Mouse (Mus musculus): ENCODE measurements around the gene Amotl2. TPM values are rescaled to one million over a fixed set of nuclear protein-coding genes. Genes with fewer than 3 reads are reported as not detected.

The Amotl2 gene
- 10 to 100 TPM; 61.6 to 64.6 TPM for total RNA-seq (2021)
- long read RNA-seq, experiment 1, full-length matches to known transcripts: 36 of 51 reads
- long read RNA-seq, experiment 1, partial matches to known transcripts: 11 of 51 reads
- long read RNA-seq, experiment 1, other reads (novel, unspliced or antisense): 4 of 51 reads
- long read RNA-seq, experiment 2, full-length matches to known transcripts: 46 of 67 reads
- long read RNA-seq, experiment 2, partial matches to known transcripts: 16 of 67 reads
- long read RNA-seq, experiment 2, other reads (novel, unspliced or antisense): 5 of 67 reads

DNA sequence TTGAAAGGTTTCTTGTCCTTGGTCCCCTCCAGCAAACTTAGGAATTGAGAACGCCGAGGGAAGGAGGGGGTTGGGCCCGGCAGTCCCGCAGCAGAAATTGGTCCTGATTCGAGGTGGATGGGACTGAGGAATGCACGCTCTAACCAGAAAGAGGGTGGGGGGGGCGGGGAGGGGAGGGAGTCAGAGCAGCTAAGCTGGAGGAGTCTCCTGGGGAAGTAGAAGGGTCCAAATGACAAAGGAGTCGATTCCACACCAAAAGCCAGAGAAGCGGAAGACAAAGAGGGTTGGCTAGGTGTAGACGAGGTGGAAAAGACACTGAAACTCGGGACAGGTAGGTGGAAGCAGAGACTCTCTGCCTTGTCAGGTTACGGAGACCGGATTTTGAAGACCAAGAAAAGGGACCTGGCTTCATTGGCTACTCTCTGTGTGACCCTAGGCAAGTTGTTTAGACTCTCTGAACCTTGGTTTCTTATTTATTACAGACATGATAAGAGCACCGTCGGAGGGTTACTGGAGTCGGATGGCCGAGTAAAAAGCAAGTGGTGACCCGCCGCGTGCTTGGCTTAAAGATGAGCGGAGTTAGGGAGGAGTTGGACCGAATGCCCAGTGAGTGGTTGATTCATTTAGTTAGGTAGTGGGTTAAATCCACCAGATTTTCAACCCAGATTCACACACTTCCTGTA, at the start of gene Amotl2:
Gene Amotl2 (plus strand): TSS at position 192 of the 683 bp plus-strand sequence.
- DNase-seq: no peak
- intact Hi-C loops (cut with DNase I): loop anchor here (1.0 to 5.0 kb wide), 2 partner anchors 63 to 151 kb away; no protein-coding TSS in a partner anchor

DNA sequence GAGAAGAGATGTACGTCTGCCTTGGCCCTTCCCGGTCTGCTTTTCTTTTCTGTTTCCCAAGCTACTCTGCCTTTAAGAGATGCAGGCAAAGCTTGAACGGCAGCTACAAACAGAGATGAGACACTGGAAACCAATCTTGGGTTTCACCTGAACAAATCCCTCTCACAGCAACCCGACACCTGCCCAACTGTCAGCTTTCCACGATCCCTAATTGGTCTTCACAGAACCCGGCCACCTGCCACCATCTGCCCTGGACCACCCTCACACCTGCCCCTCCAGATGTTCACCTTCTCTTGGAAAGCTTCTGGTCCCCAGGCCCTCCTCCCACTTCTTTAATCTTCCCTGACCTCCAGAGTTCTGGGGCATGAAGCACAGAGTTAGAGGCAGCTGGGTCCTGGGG, 48.4 kb upstream of the Amotl2 start:
- DNase-seq: no peak

DNA sequence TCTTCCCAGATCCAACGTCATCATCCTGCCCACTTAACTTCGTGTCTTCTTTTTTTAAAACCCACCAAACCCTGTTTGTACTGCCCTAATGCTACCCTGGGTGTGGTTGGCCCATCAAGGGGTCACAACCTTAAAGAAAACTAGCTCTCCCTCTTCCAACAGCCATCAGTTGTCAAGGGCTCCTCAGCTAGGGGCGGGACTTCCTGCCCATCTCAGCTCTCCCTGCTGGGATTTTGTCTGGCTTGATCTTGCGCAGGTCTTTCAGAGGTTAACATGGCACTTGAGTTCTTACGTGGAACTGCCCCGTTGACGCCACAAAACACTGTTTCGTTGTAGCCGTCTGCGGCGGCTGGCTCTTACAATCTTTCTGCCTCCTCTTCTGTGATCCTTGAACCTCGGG, 47.6 kb upstream of the Amotl2 start:
- intact Hi-C loops (cut with DNase I): no loop called here
- DNase-seq: no peak

More for the DNA sequence above, 48.4 kb upstream of the Amotl2 start:
- intact Hi-C loops (cut with DNase I): no loop called here

DNA sequence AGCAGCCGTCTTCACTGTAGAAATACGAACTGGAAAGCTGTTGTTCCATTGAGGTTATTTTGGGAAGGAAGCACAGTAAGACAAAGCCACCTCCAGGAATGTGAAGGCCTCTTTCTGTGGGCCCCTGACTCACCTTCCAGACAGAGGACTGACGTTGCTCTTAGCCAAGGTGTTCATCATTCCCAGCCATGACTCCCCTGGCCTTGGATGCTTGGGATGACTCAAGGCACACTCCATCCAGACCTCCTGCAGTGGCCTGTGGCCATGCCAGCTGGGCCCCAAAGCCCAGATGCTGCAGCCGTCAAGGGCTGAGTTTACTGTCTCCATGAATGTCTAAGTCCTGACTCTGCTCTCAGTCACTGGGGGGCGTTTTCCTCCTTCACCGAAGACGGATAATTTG, 43.1 kb upstream of the Amotl2 start:
- no peak for DNase-seq
- intact Hi-C loops (cut with DNase I): no loop called here

DNA sequence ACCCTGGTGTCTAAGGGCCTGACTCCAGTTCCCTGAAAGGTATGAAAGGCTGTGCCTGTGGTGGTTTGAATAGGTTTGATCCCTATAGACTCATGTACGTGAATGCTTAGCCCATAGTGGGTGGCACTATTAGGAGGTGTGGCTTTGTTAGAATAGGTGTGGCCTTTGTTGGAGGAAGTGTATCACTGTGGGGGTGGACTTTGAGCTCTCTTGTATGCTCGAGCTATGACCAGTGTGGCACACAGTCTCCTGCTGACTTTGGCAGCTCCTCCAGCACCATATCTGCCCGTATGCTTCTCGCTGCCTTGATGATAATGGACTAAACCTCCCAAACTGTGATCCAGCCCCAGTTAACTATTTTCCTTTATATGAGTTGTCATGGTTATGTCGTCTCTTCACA, 40.5 kb upstream of the Amotl2 start:
- intact Hi-C loops (cut with DNase I): no loop called here
- DNase-seq: no peak

DNA sequence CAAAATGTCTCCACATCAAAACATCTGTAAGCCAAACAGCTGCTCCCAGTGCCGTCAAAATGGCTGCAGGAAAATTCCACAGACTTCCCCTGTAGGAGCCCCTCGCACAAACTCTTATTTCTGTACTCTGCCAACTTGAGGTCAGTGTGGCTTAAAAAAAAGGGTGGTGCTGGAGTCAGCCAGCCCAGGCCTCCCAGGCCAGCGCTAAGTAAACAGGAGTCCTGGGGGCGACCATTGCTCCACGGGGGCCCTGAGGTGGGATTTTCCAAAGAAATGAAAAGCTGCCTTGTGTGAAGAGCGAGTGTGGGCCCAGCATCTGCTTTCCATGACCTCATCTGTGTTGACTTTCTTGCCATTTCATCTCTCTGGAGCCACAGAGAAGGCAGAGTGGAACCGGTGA, 35.0 kb upstream of the Amotl2 start:
- DNase-seq: no peak
- intact Hi-C loops (cut with DNase I): no loop called here

DNA sequence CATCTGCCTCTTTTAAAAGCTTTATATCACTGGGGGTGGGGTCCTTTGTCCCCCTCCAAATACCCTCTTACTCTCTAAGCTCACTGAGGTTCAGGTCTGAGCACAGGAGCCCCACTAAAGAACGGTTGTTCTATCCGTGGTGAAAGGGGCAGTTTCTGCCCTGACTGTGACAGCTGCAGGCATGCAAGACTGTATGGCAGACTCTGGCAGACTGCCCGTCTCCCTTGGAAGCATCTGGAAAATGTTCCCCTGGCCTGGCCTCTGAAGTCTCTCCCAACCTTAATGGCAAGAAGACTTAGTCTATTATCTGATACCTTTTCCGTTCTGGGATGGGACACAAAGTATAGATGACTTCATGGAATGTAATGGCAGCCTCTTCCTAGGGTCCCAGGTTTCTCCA, 28.5 kb upstream of the Amotl2 start:
- intact Hi-C loops (cut with DNase I): no loop called here
- DNase-seq: peak; percentile 45 to 56

DNA sequence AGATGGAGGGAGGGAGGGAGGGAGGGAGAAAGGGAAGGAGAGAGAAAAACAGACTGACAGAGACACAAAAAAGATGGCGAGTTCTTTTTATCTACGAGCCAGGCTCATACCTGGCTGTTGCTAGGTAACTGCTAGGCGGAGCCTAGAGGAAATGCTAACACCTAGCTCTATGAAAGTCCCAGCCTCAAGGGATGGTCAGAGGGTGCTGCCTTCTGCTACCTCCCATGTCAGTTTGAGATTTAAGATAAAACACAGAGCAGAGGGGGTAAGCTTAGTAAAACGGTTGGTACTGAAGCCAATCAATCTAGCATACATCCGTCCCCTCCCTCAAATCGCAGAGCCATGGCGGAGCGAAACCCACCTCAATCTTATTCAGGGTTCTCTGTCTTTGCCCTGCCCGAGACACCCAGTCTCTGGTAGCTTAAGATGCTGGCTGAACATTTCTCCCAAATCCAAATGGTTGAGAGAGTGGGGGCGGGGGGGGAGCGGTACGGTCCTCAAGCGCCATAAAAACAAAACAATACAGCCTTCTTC, 27.0 kb upstream of the Amotl2 start:
- DNase-seq: no peak
- intact Hi-C loops (cut with DNase I): no loop called here

DNA sequence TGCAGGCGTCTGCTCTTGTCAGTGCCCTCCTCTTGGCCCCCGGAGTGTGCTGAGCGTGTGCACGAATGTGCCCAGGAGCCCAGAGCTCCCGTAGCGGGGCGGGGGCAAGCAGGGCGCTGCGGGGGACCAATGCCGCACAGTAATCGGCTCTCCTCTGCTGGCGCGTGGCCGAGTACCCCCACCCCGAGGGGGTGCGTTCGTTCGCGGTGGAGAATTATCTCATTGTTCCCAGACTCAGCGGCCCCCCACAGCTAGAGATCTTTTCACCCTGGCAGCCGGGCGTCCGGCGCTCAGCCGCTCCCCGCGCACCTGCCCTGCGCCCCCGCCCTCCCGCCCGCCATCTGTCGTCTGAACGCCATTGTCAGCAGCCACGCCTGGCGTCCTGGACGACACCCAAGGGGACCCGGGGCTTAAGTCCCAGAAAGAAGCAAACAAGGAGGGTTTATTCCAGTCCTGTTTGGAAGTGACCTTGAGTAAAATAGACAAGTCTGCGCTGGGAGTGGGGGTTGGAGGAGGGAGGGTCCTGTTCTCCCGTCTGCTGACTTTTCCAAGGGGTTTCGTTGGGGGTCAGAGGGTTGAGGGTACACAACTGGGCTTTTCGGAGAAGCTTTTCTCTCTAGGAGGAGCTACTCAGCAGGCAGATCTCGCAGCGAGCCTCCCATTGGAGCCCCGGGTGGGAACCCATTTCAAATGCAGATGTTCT, 26.4 kb upstream of the Amotl2 start:
- intact Hi-C loops (cut with DNase I): loop anchor here (5.0 kb wide), 1 partner anchor 43 kb away; no protein-coding TSS in a partner anchor

DNA sequence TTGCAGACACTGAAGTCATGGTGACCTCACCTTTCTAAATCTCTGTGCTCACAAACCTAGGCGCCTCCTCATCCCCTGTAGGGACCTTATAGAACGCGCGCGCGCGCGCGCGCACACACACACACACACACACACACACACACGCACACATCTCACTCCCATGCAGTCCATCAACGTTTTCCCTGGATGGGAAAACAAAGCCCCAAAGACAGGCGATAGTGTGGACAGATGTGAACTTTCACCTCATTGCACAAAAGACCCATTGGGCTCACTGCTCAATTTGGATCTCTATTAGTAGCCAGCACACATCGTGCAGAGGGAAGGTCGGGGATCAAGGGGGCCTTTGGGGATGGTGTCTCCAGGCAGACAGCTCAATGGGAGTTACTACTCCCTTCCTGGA, 25.6 kb upstream of the Amotl2 start:
- intact Hi-C loops (cut with DNase I): loop anchor here (5.0 kb wide), 1 partner anchor 44 kb away; no protein-coding TSS in a partner anchor
- DNase-seq: peak; percentile 16 to 38

More for the DNA sequence above, 26.4 kb upstream of the Amotl2 start:
- peak; percentile 35 to 47 for DNase-seq

DNA sequence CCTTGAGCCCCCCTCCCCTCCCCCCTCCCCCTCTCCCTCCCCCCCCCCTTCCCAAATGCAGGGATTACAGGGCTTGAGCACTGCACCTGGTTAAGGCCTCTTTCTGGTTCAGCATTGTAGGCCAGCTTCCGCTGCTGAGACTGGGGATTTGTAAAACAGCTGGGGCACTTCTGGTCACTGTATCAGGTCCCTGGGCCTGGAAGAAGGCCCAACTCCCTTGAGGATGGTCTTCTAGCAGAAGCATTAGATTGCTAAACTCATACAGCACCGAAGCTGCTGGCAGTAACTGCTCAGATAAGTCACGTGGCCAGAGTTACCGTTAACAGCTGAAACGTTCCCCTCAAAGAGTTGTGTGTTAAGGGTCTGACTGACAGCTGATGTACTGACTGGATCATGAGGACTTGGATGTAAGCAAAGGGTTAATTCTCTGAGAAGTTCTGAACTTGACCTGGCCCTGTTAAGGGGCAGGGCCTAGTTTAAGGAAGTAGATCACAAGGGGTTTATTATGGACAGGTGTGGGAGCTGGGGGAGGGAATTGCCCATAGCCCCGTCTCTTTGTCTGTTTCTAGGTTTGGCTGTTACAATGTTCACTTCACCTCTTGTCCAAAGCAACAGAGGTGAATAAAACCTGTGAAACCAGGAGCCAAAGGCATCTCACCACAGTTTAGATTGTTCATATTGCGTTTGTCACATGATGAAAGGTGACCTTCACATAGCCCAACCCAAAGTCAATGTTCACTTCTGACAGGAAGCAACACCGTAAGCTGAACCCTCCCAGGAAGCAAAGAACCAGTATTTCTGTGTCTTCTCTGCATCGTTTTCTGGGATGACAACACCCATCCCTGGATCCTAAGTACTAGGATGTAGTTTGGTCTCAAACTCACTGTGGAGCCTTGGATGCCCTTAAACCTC, 23.7 kb upstream of the Amotl2 start:
- peak; percentile 57 to 68 for DNase-seq
- intact Hi-C loops (cut with DNase I): loop anchor here (5.0 kb wide), 1 partner anchor 46 kb away; no protein-coding TSS in a partner anchor

DNA sequence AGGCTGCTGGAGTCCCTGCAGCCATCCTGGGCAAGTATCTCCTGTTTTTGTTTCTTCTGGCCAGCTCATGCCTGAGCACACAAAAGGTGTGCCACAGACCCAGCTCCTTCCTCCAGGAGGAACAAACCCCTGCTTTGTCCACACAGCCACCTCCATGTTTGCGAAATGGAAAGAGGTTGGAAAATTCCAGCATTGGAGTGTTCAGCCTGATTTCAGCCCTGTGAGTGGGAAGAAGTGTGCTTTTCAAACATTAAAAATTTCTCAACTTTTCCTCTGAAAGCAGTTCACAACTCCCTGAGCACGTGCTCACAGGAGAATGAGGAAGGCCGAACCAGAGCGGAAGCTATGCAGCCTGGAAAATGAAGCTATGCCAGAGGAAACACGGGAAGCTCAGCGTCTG, 15.4 kb upstream of the Amotl2 start:
- intact Hi-C loops (cut with DNase I): no loop called here
- no peak for DNase-seq

DNA sequence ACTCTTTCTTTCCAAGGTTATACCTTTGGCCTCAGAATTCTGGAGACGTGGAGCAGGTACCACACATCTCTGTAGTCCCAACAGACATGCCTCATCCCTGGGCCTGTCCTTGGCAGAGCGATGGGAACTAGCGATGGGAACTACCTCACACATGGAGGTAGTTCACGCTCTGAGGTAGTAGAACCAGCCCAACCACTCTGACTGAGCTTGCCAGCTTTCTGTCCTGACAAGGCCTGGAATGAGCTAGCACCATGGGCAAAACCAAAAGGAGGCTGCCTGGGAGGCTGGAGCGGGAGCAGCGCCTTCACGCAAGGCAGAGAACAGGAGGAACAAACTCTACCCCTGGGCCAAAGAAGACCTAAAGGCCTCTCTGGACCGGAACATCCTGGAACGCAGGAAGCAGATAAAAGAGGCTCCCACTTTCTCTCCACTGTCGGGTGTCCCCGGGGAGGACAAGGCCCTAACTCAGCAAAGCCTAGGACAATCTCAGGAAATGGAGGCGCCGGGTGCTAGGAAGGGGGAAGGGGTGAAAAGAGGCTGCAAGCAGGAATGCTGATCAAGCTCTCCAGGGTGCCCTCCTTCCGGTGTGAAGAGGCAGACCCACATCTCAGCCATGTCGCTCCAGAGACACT, 6.9 kb upstream of the Amotl2 start:
- intact Hi-C loops (cut with DNase I): no loop called here
- peak in 1 of 2 experiments; percentile 28 for DNase-seq

DNA sequence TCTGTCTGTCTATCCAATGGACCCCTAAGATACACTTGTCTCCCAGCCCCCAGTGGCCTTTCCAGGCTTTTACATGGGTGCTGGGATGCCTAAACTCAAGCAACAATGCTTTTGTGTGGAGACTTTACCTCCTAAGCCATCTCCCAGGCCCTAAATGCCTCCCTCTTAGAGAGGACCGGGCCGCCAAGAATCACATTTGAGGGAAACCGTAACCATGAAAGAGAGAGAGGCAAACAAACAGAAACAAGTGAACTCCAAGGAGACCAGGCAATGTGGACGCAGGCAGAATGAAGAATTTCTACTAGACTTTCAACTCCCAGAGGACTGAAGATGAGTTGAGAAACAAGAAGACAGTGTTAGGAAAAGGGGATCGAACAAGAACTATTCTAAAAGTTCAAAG, 6.0 kb upstream of the Amotl2 start:
- DNase-seq: no peak

DNA sequence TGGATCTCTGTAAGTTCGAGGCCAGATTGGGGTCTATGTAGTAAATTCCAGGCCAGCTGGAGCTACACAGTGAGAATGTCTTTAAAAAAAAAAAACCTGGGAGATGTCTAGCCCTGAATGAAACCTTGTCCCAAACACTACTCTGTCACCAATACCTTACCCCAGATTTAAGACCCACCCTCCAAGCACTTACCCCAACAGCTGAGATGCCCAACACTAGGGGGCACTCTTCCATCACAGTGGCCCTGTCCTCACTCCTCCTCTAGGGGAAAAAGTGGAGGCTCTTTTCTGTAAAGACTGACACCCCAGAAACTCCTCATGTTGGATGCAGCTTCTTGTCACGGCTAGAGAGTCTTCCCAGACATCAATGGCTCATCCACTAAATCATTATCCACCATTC, 2.7 kb upstream of the Amotl2 start:
- intact Hi-C loops (cut with DNase I): loop anchor here (1.0 to 2.0 kb wide), 2 partner anchors 67 to 77 kb away; no protein-coding TSS in a partner anchor
- peak; percentile 58 to 72 for DNase-seq

More for the DNA sequence above, 6.0 kb upstream of the Amotl2 start:
- intact Hi-C loops (cut with DNase I): no loop called here

DNA sequence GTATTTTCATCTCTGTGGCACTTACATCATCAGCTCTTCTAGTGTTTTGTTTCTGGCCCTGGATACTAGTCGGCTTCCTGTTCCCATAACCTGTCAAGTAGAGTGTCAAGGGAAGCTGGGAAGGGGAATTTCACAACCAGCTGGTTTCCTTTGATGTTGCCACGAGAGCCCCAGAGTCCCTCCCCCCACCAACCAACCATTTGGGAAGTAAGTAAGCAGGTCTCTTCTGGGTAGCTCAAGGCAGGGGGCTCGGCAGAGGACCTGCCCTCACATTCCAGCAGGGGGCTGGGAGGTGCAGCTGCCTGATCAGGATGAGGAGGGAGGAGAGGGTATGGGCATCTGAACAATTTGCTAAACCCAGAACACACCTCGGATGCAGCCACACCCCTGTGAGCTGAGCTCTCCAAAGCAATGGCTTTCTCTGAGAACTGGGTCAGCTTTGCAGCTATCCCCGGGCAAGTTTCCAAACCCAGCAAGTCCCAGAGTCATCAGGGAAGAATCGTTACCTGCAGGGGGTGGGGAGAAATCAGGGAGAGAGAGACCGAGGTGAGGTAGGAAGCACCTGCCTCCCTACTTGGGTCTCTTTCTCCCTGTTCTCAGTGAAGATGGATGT, 1.5 kb upstream of the Amotl2 start:
- intact Hi-C loops (cut with DNase I): loop anchor here (1.0 to 5.0 kb wide), 3 partner anchors 65 to 152 kb away; no protein-coding TSS in a partner anchor
- DNase-seq: no peak

DNA sequence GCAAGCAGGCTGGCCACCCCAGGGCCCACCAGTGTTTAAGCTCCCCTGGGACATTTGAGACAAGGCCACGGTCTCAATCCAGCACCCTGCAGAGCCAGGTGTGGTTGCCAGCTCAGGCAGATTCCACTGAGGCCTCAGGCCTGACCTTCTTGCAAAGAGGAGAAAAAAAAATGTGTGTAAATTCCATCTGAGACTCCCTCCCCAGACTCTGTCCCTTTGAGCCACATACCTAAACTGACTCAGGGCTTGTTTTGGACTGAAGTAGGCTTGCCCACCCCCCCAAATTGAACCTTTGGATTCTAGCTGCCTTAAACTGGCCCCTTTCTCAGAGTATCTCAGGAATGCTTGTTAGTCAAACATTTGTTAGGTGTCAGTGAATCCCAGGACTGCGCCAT, 969 bp upstream of the Amotl2 start:
- intact Hi-C loops (cut with DNase I): loop anchor here (2.0 to 5.0 kb wide), 2 partner anchors 79 to 152 kb away; no protein-coding TSS in a partner anchor
- no peak for DNase-seq

DNA sequence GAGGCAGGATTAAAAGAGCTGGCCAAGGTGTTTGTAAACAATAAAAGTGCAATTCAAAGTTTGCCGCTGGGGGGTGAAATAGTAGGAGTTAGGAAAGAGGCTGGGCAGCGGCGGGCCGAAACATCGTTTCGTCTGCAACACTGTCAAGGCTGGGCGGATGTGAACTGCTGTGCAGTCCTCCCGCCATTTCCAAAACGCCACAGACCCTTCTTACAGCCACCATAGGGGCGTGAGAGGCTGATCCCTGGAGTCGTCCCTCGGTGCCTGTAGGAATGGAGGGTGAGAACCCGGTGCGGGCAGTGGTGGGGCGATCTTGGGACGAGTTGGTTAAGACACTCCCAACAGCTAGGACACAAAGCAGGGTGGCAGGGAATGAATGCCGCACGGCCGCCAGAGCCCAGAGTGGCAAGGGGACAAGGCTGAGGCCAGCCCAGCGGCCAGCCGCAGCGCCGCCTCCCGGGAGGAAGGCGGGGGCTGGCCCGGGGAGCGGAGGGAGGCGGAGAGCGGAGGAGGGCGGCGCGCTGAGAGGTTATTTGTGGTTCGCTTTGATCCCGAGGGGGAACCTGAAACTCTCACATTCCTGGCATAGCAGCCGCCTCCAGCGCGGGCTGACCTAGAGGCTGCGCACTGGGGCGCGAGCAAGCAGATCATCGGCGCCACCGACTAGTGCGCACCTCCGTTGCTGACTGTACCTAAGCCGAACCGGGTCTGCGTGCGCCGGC, 853 bp downstream of the Amotl2 start:
- intact Hi-C loops (cut with DNase I): loop anchor here (1.0 to 5.0 kb wide), 2 partner anchors 62 to 150 kb away; no protein-coding TSS in a partner anchor

More for the DNA sequence above, 853 bp downstream of the Amotl2 start:
- DNase-seq: peak; percentile 93
